8 mouse cellular contexts compared by ENCODE assay signal in genomic region chr13:20090133-20090710, GRCm38 (mm10). TPM values are rescaled to one million over a fixed set of nuclear protein-coding genes. Genes with fewer than 3 reads are reported as not detected.
A peak's percentile ranks its signal among the peaks of the same experiment; 100 is the strongest.
DNase-seq lines count a peak whose midpoint lies in the region; ATAC-seq lines count a peak whose summit lies in the region.

Gene Elmo1 (plus strand): TSS chr13:20090596.

- WGBS in hindbrain, embryonic 13.5 days: under 1% methylated on average over 49 of the region's 49 CpGs

- H3K9me3 ChIP-seq in hindbrain, embryonic 13.5 days: 0 out of 2 replicates have a peak, but pooled peaks cover 3% of the 10 kb centered on the region

- peaks cover 21% of the 10 kb centered on the region for H3K27me3 ChIP-seq in hindbrain, embryonic 13.5 days

- H3K27ac ChIP-seq in hindbrain, embryonic 13.5 days: peak within 1 kb of the TSS; percentile 67

- peak within 1 kb of the TSS; percentile 87 for H3K4me2 ChIP-seq in hindbrain, embryonic 13.5 days

- peak within 1 kb of the TSS; percentile 79 for H3K9ac ChIP-seq in hindbrain, embryonic 13.5 days

- peak; percentile 54 for DNase-seq in WW6 (ENCODE audit: low read depth, low spot score)
- peak; percentile 53 for DNase-seq in gastrocnemius, adult 18-20 months (ENCODE audit: low spot score)
- DNase-seq in layer of hippocampus, postnatal 25 days (ENCODE audit: extremely low spot score in 1 of 2, low spot score in 1 of 2): peak; percentile 35 to 42
- DNase-seq in lung, postnatal 10 days: peak; percentile 89
- DNase-seq in ovary, postnatal 36 days (ENCODE audit: low spot score): peak; percentile 81
- peak; percentile 80 for DNase-seq in thymus, postnatal 4 days

- H3K4me3 ChIP-seq in hindbrain, embryonic 13.5 days: peak within 1 kb of the TSS; percentile 62

- ATAC-seq in common myeloid progenitor, adult 5-6 weeks (replicated peaks; ENCODE audit: low read depth, poor library complexity, severe bottlenecking): peak; percentile 55
- peak; percentile 82 for ATAC-seq in hindbrain, embryonic 13.5 days (ENCODE audit: low FRiP score)

- no peaks in the 10 kb centered on the region for H3K36me3 ChIP-seq in hindbrain, embryonic 13.5 days

- H3K4me1 ChIP-seq in hindbrain, embryonic 13.5 days (replicated peaks): peaks cover 9% of the 10 kb centered on the region

RNA-seq across cellular contexts. Expression of gene Elmo1, which starts in this region (rescaled TPM):
- 68.5 and 75.3 TPM in 2 replicates for total RNA-seq in common myeloid progenitor, adult 5-6 weeks (2017)
- 1 to 10 TPM; 2.0 to 2.7 TPM for total RNA-seq in gastrocnemius, adult 18-20 months (2021)
- 45.8 and 45.9 TPM in 2 replicates for polyA plus RNA-seq in hindbrain, embryonic 13.5 days (2015; fragmentation: Nextera tagmentation; extraction: Ambion mirVana)
- 10 to 100 TPM; 28.1 to 30.9 TPM for total RNA-seq in layer of hippocampus, postnatal 25 days (2021)

Comparison
In these comparisons a context has a peak if more than half of its experiments do, and no peak if none do; other contexts are left out.
1. Peak in every context shown above with its lines: DNase-seq, ATAC-seq, H3K4me3 ChIP-seq and H3K27ac ChIP-seq.
2. RNA of gene Elmo1 (total RNA-seq): 68.5 to 75.3 TPM in common myeloid progenitor, adult 5-6 weeks and 28.1 to 30.9 TPM in layer of hippocampus, postnatal 25 days; 2.0 to 2.7 TPM in gastrocnemius, adult 18-20 months; every median in the first group is over 4 times any median in the second.
3. DNase-seq: peak in every context shown above with its lines; median percentile 89 in lung, postnatal 10 days; 81 in ovary, postnatal 36 days; 80 in thymus, postnatal 4 days; 54 in WW6; 53 in gastrocnemius, adult 18-20 months; 38 in layer of hippocampus, postnatal 25 days.